Mouse (Mus musculus): Measurements from ENCODE around the gene Clec4a1. TPM values are rescaled to one million over a fixed set of nuclear protein-coding genes. Genes with fewer than 3 reads are reported as not detected.

Clec4a1 gene
- polyA plus RNA-seq (2014; fragmentation: Illumina TruSeq; extraction: RNeasy Lipid Tissue Mini Kit (QIAGEN cat#74804); ENCODE audit: low read depth, low replicate concordance) = 6.7 TPM

DNA sequence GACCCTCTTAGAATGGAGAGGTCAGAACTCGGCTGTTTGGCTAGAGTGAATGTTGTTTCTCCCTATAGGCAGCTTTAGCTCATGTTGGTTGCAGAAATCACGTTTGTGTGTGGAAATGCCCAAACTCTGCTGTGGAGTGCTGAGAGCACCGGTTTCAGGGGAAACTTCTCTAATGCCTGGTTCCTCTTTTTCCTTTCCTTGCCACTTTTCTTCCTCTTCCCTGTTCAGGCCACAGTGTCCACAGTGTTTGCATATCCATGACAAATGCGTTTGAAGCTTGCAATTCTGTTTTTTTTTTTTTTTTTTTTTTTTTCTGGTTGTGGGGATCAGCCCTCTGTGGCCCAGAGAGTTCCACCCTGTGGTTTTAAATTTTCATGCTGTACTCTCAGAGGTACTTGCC, at the start of gene Clec4a1:
Gene Clec4a1, plus strand, starts transcription at position 398 of the 400 bp plus-strand sequence.

DNA sequence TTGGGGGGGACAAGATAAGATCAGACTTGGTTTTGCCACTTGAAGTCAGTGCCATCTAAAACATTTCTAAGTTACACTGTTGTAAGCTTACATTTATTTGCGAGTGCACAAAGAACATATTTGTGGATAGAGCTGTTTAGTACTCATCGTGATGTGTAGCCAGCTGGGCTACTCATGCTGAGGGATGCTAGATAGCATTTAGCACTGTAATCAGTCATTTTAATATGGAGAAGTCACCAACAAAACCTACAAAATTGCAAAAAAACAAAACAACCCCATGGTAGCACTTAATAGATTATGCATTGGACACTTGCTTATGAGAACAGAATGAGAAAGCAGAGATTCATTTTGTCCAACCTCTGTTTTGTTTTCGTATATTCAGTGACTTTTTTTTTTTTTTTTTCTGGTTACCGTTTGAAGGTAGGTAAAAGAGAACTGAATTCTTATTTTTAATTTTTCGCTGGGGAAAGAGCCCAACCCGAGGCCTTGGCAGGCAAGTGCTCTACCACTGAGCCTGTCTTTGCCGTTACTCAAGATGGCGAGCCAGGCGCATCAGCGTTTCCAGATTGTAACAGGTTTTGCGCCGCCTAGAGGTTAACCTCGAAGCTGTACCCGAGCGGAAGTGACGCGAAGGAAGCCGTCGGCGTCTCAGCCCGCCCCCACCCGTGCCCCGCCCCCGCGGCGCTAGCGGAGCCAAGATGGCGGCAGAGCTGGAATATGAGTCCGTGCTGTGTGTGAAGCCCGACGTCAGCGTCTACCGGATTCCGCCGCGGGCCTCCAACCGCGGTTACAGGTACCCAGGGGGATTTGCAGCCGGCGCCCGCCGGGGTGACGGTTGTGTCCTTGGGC, 47.6 kb upstream of the Clec4a1 start, which contains the start of gene Necap1:
Gene Necap1, plus strand, starts transcription at position 604 of the 849 bp plus-strand sequence.

DNA sequence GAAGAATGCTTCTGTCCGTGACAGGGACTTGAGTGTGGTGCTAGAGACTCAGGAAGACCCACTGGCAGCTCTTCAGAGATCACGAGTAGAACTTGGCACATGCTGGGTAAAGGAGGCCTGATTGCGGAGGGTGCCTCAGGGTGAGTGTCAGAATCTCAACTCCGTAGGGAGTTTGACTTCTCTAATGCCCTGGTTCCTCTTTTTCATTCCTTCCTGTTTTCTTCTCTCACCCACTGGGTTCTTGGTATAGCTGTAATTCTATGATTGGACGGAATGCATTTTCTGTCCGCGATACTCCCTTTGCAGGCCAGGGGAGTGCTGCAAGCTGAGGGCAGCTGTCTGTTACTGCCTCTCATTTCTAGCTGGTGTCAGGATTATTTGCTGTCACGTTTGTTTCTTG, 30.8 kb downstream of the Clec4a1 start, which contains the start of gene Clec4a3:
Gene Clec4a3, plus strand, starts transcription at position 115 of the 400 bp plus-strand sequence.

Other genes with a start within 250 kb of the Clec4a1 start
- gene Nanog, start 214.4 kb upstream of the Clec4a1 start, polyA plus RNA-seq (2014; fragmentation: Illumina TruSeq; extraction: RNeasy Lipid Tissue Mini Kit (QIAGEN cat#74804); ENCODE audit: low read depth, low replicate concordance) = not detected
- gene Slc2a3, start 120.2 kb upstream of the Clec4a1 start, polyA plus RNA-seq (2014; fragmentation: Illumina TruSeq; extraction: RNeasy Lipid Tissue Mini Kit (QIAGEN cat#74804); ENCODE audit: low read depth, low replicate concordance) = 5.4 TPM
- 14.1 TPM for gene Foxj2, start 101.9 kb upstream of the Clec4a1 start, polyA plus RNA-seq (2014; fragmentation: Illumina TruSeq; extraction: RNeasy Lipid Tissue Mini Kit (QIAGEN cat#74804); ENCODE audit: low read depth, low replicate concordance)
- 7.2 TPM for gene C3ar1, start 65.7 kb upstream of the Clec4a1 start, polyA plus RNA-seq (2014; fragmentation: Illumina TruSeq; extraction: RNeasy Lipid Tissue Mini Kit (QIAGEN cat#74804); ENCODE audit: low read depth, low replicate concordance)
- gene Necap1, start 47.4 kb upstream of the Clec4a1 start, polyA plus RNA-seq (2014; fragmentation: Illumina TruSeq; extraction: RNeasy Lipid Tissue Mini Kit (QIAGEN cat#74804); ENCODE audit: low read depth, low replicate concordance) = 80.0 TPM
- gene Clec4a3, start 30.7 kb downstream of the Clec4a1 start, polyA plus RNA-seq (2014; fragmentation: Illumina TruSeq; extraction: RNeasy Lipid Tissue Mini Kit (QIAGEN cat#74804); ENCODE audit: low read depth, low replicate concordance) = 13.5 TPM
- gene Clec4a4, start 68.5 kb downstream of the Clec4a1 start, polyA plus RNA-seq (2014; fragmentation: Illumina TruSeq; extraction: RNeasy Lipid Tissue Mini Kit (QIAGEN cat#74804); ENCODE audit: low read depth, low replicate concordance) = not detected
- 1.6 TPM for gene Clec4b1, start 128.1 kb downstream of the Clec4a1 start, polyA plus RNA-seq (2014; fragmentation: Illumina TruSeq; extraction: RNeasy Lipid Tissue Mini Kit (QIAGEN cat#74804); ENCODE audit: low read depth, low replicate concordance)
- 12.4 TPM for gene Clec4a2, start 184.6 kb downstream of the Clec4a1 start, polyA plus RNA-seq (2014; fragmentation: Illumina TruSeq; extraction: RNeasy Lipid Tissue Mini Kit (QIAGEN cat#74804); ENCODE audit: low read depth, low replicate concordance)